Mouse (Mus musculus): ENCODE results near the gene Mip. TPM values are rescaled to one million over a fixed set of nuclear protein-coding genes. Genes with fewer than 3 reads are reported as not detected.

Mip gene
- polyA plus RNA-seq, 1 experiment from 2014 or later: not detected

DNA sequence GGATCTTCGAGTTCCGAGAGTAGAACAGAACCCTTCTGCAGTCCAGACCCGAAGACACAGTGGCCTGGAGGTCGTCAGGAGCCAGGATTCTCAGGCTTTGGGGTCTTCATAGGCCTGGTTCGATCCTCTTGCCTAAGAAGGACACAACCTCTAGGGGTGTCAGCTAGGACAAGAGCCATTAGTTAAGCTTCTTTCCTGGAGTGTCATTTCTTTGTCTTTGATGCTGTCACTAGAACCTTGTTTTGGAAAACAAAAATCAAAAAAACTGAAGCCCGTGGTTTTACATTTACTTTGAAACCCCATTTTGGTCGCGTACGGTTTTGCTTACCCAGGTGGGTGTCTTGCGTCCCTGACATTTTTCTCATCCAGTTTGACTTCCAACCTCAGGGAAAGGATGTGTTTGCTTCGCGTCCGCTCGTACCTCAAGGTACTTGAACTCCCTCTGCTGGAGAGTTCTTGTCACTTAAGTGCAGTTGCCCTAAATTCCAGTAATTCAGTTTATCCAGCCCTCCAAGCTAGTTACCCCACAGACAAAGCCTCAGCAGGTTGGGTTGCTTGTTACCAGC, 6.9 kb downstream of the Mip start:
- Histone ChIP-seq H3K36me3 (ENCODE audit: control insufficient read depth, insufficient read depth, low read length) (no peaks in the 10 kb centered on the region), H3K9me3 (ENCODE audit: control insufficient read depth, low read length) (no peaks in the 10 kb centered on the region), H3K4me2 (ENCODE audit: low read depth, low read length) (peak overlapping the region; percentile 62), H3K27ac (ENCODE audit: low read depth, low read length) (peak overlapping the region; percentile 92), H3K27me3 (ENCODE audit: control insufficient read depth, insufficient read depth, low read length) (no peaks in the 10 kb centered on the region), H3K9ac (replicated peaks; ENCODE audit: low read depth, low read length) (peak overlapping the region; percentile 80), H3K4me1 (ENCODE audit: control insufficient read depth, insufficient read depth, low read length) (0 out of 2 replicates have a peak, but pooled peaks cover 3% of the 10 kb centered on the region), H3K4me3 (ENCODE audit: low read depth, low read length) (peak overlapping the region; percentile 78)
- 0 out of 2 replicates have a peak, but pooled peaks have one; percentile 32 for ATAC-seq (ENCODE audit: low read depth)
- WGBS: 1% methylated on average over 14 of the region's 14 CpGs

DNA sequence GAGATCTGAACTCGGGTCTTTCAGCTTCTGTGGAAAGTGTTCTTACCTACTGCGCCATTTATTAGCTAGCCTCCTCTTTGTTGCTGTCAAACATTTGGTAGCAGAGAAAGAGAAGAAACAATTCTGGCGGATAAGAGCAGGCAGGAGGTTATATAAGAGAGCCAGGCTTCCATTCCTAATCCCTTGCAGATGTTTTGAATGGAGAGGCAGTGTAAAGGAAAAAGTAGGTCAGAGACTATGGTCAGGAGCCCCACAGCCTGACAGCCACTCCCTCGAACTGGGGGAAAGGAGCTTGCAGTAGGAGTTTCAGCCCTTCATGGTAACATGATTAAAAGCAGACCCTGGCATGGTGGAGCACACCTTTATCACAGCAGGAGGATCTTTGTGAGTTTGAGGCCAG, 10.7 kb downstream of the Mip start:
- Histone ChIP-seq H3K27ac (ENCODE audit: low read depth, low read length) (no peak overlapping the region), H3K4me3 (ENCODE audit: low read depth, low read length) (no peak overlapping the region), H3K9me3 (ENCODE audit: control insufficient read depth, low read length) (no peaks in the 10 kb centered on the region), H3K9ac (replicated peaks; ENCODE audit: low read depth, low read length) (no peak overlapping the region), H3K4me2 (ENCODE audit: low read depth, low read length) (no peak overlapping the region), H3K36me3 (ENCODE audit: control insufficient read depth, insufficient read depth, low read length) (no peaks in the 10 kb centered on the region; the same call in 1 of the 2 replicates), H3K4me1 (ENCODE audit: control insufficient read depth, insufficient read depth, low read length) (0 out of 2 replicates have a peak, but pooled peaks cover 3% of the 10 kb centered on the region), H3K27me3 (ENCODE audit: control insufficient read depth, insufficient read depth, low read length) (no peaks in the 10 kb centered on the region)
- no peak for ATAC-seq (ENCODE audit: low read depth)
- 78% methylated on average over 4 of the region's 4 CpGs for WGBS

DNA sequence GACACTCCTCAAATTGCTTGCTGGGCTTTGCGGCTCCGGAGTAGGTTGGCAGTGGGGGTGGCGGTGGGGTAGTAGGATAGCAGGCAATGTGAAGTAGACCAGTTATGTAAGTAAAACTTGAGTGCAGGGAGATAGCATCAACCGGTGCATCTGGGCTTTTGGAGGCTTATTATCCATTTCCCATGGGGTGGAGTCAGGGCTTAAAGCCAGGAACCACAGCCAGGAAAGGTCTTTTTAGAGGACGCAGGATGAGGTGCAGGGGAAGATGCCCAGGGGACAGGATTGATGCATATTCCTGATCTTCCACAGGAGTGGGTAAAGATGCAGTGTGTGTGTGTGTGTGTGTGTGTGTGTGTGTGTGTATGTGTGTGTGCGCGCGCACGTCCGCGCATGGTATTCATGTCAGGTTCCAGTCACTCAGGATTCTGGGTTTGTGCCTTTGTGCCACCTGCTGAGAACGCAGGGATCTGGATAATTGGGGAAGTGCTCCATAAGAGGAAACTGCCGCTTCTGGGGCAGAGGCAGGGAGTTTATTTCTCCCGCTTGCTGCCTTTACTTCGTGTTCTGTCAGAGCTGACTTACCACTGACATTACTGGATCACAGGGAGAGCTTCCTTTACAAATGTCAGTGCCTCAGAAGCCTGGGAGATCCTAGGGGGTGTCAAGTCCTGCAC, 12.3 kb downstream of the Mip start:
- Histone ChIP-seq H3K27ac (ENCODE audit: low read depth, low read length) (no peak overlapping the region), H3K9me3 (ENCODE audit: control insufficient read depth, low read length) (no peaks in the 10 kb centered on the region), H3K4me3 (ENCODE audit: low read depth, low read length) (no peak overlapping the region), H3K4me1 (ENCODE audit: control insufficient read depth, insufficient read depth, low read length) (no peaks in the 10 kb centered on the region), H3K27me3 (ENCODE audit: control insufficient read depth, insufficient read depth, low read length) (no peaks in the 10 kb centered on the region), H3K4me2 (ENCODE audit: low read depth, low read length) (no peak overlapping the region), H3K36me3 (ENCODE audit: control insufficient read depth, insufficient read depth, low read length) (no peaks in the 10 kb centered on the region; the same call in 1 of the 2 replicates), H3K9ac (replicated peaks; ENCODE audit: low read depth, low read length) (no peak overlapping the region)
- 74% methylated on average over 15 of the region's 15 CpGs for WGBS
- no peak for ATAC-seq (ENCODE audit: low read depth)

DNA sequence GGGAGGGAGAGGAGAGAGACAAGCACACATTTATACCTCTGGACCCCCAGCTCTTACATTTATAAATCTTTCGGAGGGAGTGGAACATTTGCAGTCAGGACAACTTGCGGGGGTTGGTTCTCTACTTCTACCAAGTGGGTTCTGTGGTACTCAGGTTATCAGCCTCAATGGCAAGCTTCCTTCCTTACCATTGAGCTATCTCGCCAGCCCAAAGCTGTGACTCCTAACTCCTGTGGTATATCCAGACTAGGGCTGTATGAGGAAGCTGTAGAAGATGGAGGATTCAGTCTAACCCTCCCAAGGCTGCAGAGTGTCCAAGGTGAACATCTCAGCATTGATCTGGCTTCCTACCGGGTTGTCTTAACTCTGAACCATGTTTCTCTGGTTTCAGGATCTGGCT, 13.5 kb downstream of the Mip start:
- no peak overlapping the region for H3K27ac ChIP-seq (ENCODE audit: low read depth, low read length)
- no peaks in the 10 kb centered on the region for H3K27me3 ChIP-seq (ENCODE audit: control insufficient read depth, insufficient read depth, low read length)
- H3K4me2 ChIP-seq (ENCODE audit: low read depth, low read length): no peak overlapping the region
- no peaks in the 10 kb centered on the region for H3K4me1 ChIP-seq (ENCODE audit: control insufficient read depth, insufficient read depth, low read length)
- peaks cover 4% of the 10 kb centered on the region for H3K36me3 ChIP-seq (ENCODE audit: control insufficient read depth, insufficient read depth, low read length)
- H3K9me3 ChIP-seq (ENCODE audit: control insufficient read depth, low read length): no peaks in the 10 kb centered on the region
- H3K4me3 ChIP-seq (ENCODE audit: low read depth, low read length): no peak overlapping the region
- 94% methylated on average over 4 of the region's 4 CpGs for WGBS
- ATAC-seq (ENCODE audit: low read depth): no peak
- no peak overlapping the region for H3K9ac ChIP-seq (replicated peaks; ENCODE audit: low read depth, low read length)

DNA sequence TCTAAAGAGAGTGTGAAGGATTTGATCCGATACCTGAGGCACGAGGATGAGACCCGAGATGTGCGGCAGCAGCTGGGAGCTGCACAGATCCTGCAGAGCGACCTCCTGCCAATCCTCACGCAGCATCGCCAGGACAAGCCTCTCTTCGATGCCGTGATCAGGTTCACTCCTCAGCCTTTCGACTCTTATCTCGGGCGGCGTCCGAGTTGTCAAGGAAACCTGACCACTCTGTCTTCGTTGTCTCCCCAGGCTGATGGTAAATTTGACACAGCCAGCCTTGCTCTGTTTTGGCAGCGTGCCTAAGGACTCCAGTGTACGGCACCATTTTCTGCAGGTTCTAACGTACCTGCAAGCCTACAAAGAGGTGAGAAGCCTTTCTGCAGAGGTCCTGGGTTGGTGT, 14.5 kb downstream of the Mip start:
- Histone ChIP-seq H3K4me1 (ENCODE audit: control insufficient read depth, insufficient read depth, low read length) (no peaks in the 10 kb centered on the region), H3K27ac (ENCODE audit: low read depth, low read length) (no peak overlapping the region), H3K9ac (replicated peaks; ENCODE audit: low read depth, low read length) (no peak overlapping the region), H3K4me2 (ENCODE audit: low read depth, low read length) (no peak overlapping the region), H3K4me3 (ENCODE audit: low read depth, low read length) (no peak overlapping the region), H3K36me3 (ENCODE audit: control insufficient read depth, insufficient read depth, low read length) (peaks cover 12% of the 10 kb centered on the region), H3K27me3 (ENCODE audit: control insufficient read depth, insufficient read depth, low read length) (no peaks in the 10 kb centered on the region), H3K9me3 (ENCODE audit: control insufficient read depth, low read length) (no peaks in the 10 kb centered on the region)
- 96% methylated on average over 18 of the region's 18 CpGs for WGBS
- ATAC-seq (ENCODE audit: low read depth): no peak

DNA sequence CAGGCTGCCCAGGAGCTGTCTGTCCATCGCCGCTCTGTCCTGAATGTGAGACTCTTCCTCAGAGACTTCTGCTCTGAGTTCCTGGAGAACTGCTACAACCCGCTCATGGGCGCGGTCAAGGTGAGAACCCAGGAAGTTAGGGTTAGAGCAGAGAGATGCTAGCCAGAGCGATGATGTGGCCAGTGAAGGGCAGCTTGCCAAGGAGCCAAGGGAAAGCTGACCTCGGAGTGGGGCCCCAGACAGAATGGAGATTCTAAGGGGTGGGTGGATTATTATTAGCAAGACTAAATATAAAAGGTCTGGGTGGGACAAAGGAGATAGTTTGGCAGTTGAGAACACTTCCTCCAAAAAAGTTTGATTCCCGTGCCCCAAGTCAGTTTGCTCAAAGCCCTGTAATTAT, 17.6 kb downstream of the Mip start:
- ATAC-seq (ENCODE audit: low read depth): no peak
- no peaks in the 10 kb centered on the region for H3K9me3 ChIP-seq (ENCODE audit: control insufficient read depth, low read length)
- no peaks in the 10 kb centered on the region for H3K4me1 ChIP-seq (ENCODE audit: control insufficient read depth, insufficient read depth, low read length)
- H3K4me3 ChIP-seq (ENCODE audit: low read depth, low read length): no peak overlapping the region
- H3K9ac ChIP-seq (replicated peaks; ENCODE audit: low read depth, low read length): no peak overlapping the region
- H3K4me2 ChIP-seq (ENCODE audit: low read depth, low read length): no peak overlapping the region
- H3K27me3 ChIP-seq (ENCODE audit: control insufficient read depth, insufficient read depth, low read length): no peaks in the 10 kb centered on the region
- no peak overlapping the region for H3K27ac ChIP-seq (ENCODE audit: low read depth, low read length)
- peaks cover 22% of the 10 kb centered on the region for H3K36me3 ChIP-seq (ENCODE audit: control insufficient read depth, insufficient read depth, low read length)
- WGBS: 95% methylated on average over 8 of the region's 8 CpGs

DNA sequence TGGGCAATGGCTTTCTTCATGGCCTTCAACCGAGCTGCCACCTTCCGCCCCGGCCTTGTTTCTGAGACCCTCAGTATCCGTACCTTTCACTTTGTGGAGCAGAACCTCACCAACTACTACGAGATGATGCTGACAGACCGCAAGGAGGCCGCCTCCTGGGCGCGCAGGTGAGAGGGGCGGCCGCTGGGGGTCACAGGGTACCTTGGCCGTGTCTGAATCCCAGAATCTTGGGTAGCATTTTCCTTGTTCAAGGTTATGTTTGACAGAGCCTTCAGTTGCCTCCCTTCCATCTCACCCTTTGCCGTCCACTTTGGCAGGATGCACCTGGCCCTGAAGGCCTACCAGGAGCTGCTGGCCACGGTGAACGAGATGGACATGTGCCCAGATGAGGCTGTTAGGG, 18.5 kb downstream of the Mip start:
- Histone ChIP-seq H3K4me2 (ENCODE audit: low read depth, low read length) (no peak overlapping the region), H3K36me3 (ENCODE audit: control insufficient read depth, insufficient read depth, low read length) (peaks cover 26% of the 10 kb centered on the region), H3K4me3 (ENCODE audit: low read depth, low read length) (no peak overlapping the region), H3K27ac (ENCODE audit: low read depth, low read length) (no peak overlapping the region), H3K9ac (replicated peaks; ENCODE audit: low read depth, low read length) (no peak overlapping the region), H3K9me3 (ENCODE audit: control insufficient read depth, low read length) (no peaks in the 10 kb centered on the region), H3K4me1 (ENCODE audit: control insufficient read depth, insufficient read depth, low read length) (no peaks in the 10 kb centered on the region), H3K27me3 (ENCODE audit: control insufficient read depth, insufficient read depth, low read length) (no peaks in the 10 kb centered on the region)
- whole genome bisulfite sequencing: 93% methylated on average over 15 of the region's 15 CpGs
- no peak for ATAC-seq (ENCODE audit: low read depth)

DNA sequence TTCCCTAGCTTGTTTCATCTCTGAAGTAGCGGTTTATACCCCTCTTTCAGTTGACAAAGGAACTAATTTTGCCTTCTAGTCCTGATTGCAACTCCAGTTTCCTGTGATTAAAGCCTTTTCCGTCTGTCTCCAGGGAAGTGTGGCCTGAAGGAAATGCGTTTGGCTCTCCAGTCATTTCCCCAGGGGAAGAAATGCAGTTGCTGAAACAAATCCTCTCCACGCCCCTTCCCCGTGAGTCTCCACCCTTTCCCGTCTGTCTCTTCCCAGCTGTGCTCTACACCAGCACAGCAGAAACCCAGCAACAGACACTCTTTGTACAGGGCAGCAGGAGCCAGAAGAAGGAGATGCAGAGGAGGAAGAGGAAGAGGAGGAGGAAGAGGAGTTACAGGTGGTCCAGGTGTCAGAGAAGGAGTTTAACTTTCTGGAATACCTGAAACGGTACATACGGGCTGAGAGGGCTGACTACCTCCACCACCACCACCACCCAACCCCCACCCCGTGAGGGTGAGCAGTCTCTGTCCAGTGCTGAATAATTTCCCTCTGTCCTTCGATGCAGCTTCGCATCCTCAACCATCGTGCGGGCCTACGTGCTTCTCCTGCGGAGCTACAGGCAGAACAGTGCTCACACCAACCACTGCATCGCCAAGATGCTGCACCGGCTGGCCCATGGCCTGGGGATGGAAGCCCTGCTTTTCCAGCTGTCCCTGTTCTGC, 21.5 kb downstream of the Mip start:
- Histone ChIP-seq H3K4me2 (ENCODE audit: low read depth, low read length) (no peak overlapping the region), H3K9me3 (ENCODE audit: control insufficient read depth, low read length) (no peaks in the 10 kb centered on the region), H3K4me1 (ENCODE audit: control insufficient read depth, insufficient read depth, low read length) (no peaks in the 10 kb centered on the region), H3K9ac (replicated peaks; ENCODE audit: low read depth, low read length) (no peak overlapping the region), H3K27me3 (ENCODE audit: control insufficient read depth, insufficient read depth, low read length) (no peaks in the 10 kb centered on the region), H3K4me3 (ENCODE audit: low read depth, low read length) (no peak overlapping the region), H3K27ac (ENCODE audit: low read depth, low read length) (no peak overlapping the region), H3K36me3 (ENCODE audit: control insufficient read depth, insufficient read depth, low read length) (peaks cover 42% of the 10 kb centered on the region)
- ATAC-seq (ENCODE audit: low read depth): no peak
- WGBS: 78% methylated on average over 17 of the region's 17 CpGs

DNA sequence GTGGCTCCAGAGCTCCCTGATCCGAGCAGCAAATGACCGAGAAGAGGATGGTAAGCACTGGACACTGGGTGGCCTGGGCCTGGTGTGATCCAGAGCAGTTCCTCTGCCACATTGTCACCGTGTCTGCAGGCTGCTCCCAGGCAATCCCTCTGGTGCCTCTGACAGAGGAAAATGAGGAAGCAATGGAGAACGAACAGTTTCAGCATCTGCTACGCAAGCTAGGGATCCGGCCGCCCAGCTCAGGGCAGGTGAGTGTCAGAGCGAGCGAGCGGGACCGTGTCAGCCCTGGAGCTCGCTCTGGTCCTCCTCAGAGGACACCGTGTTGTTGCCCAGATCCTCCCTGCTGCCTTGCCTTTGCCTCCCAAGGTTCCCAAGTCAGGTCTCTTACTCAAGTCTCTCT, 24.9 kb downstream of the Mip start:
- 94% methylated on average over 12 of the region's 13 CpGs for WGBS
- no peaks in the 10 kb centered on the region for H3K4me1 ChIP-seq (ENCODE audit: control insufficient read depth, insufficient read depth, low read length)
- H3K27me3 ChIP-seq (ENCODE audit: control insufficient read depth, insufficient read depth, low read length): no peaks in the 10 kb centered on the region
- peaks cover 29% of the 10 kb centered on the region for H3K36me3 ChIP-seq (ENCODE audit: control insufficient read depth, insufficient read depth, low read length)
- no peak overlapping the region for H3K4me3 ChIP-seq (ENCODE audit: low read depth, low read length)
- no peak for ATAC-seq (ENCODE audit: low read depth)
- H3K27ac ChIP-seq (ENCODE audit: low read depth, low read length): no peak overlapping the region
- H3K9ac ChIP-seq (replicated peaks; ENCODE audit: low read depth, low read length): no peak overlapping the region
- H3K4me2 ChIP-seq (ENCODE audit: low read depth, low read length): no peak overlapping the region
- H3K9me3 ChIP-seq (ENCODE audit: control insufficient read depth, low read length): no peaks in the 10 kb centered on the region
